Mouse (Mus musculus): ENCODE results near the gene Slamf6. TPM values are rescaled to one million over a fixed set of nuclear protein-coding genes. Genes with fewer than 3 reads are reported as not detected.

Gene Slamf6
- total and polyA plus RNA-seq, 3 experiments = 0.01 TPM; not detected in 2

DNA sequence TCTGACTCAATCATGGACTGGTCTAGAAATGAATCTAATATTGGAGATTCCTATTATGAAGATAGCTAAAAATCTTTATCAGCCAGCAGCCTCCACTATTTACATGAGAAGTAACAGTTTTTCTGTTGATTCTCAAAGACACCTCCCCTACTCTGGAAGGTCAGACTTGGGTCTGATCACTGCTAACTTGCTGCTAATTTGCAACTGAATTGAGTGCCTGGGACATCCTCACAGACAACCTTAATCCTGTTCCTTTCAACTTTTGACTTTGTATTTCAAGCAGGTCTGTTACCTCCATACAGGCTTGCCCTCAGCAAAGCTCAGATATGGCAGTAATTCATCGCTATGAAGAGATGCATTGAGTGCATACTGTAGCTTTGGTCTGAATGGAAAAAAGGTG lies 13.3 kb upstream of the Slamf6 start:
- H3K9ac ChIP-seq (ENCODE audit: control insufficient read depth, low read depth, low read length, poor library complexity, severe bottlenecking) = no peak overlapping the region
- H3K36me3 ChIP-seq (ENCODE audit: control insufficient read depth in 1 of 2, insufficient read depth in 2 of 2, low read length in 2 of 2) = no peaks in the 10 kb centered on the region
- H3K4me3 ChIP-seq (ENCODE audit: control insufficient read depth in 1 of 2, insufficient read depth in 1 of 2, low read depth in 2 of 2, low read length in 2 of 2) = no peak overlapping the region
- H3K27ac ChIP-seq (ENCODE audit: control insufficient read depth, low read depth, low read length) = no peak overlapping the region
- no peak for DNase-seq (ENCODE audit: low read depth, low spot score)
- no peaks in the 10 kb centered on the region for H3K4me1 ChIP-seq (ENCODE audit: control insufficient read depth in 1 of 2, insufficient read depth in 2 of 2, low read length in 2 of 2)
- H3K9me3 ChIP-seq (replicated peaks; ENCODE audit: insufficient read depth, low read length) = no peaks in the 10 kb centered on the region
- H3K27me3 ChIP-seq (ENCODE audit: control insufficient read depth in 1 of 2, insufficient read depth in 2 of 2, low read length in 2 of 2) = no peaks in the 10 kb centered on the region
- no peaks in the 10 kb centered on the region for H3K79me2 ChIP-seq (ENCODE audit: control insufficient read depth, insufficient read depth, low read length, poor library complexity)
- TF ChIP-seq ZNF384 (IDR thresholded peaks at IDR 0.05; ENCODE audit: low read depth, low read length) (no peak), TCF12 (IDR thresholded peaks at IDR 0.05; ENCODE audit: low read depth, low read length) (no peak), MAFK (IDR thresholded peaks at IDR 0.05; ENCODE audit: borderline replicate concordance, low read depth, low read length) (no peak), POLR2AphosphoS5 (IDR thresholded peaks at IDR 0.05; ENCODE audit: borderline replicate concordance, low read depth, low read length) (no peak), TAL1 (IDR thresholded peaks at IDR 0.05; ENCODE audit: low read length) (no peak), MAZ (IDR thresholded peaks at IDR 0.05; ENCODE audit: low read depth, low read length) (no peak), MXI1 (IDR thresholded peaks at IDR 0.05; ENCODE audit: low read depth, low read length) (no peak), ZC3H11A (IDR thresholded peaks at IDR 0.05; ENCODE audit: low read depth, low read length) (no peak), RAD21 (IDR thresholded peaks at IDR 0.05; ENCODE audit: low read depth, low read length) (no peak), MYC (IDR thresholded peaks at IDR 0.05; ENCODE audit: low read depth, low read length) (no peak), ETS1 (IDR thresholded peaks at IDR 0.05; ENCODE audit: low read depth, low read length) (no peak), EP300 (IDR thresholded peaks at IDR 0.05; ENCODE audit: low read depth in 1 of 2, low read length in 2 of 2) (no peak), MYB (IDR thresholded peaks at IDR 0.05; ENCODE audit: low read depth, low read length) (no peak), E2F4 (IDR thresholded peaks at IDR 0.05; ENCODE audit: borderline replicate concordance, low read depth, low read length) (no peak), ZMIZ1 (IDR thresholded peaks at IDR 0.05; ENCODE audit: low read depth, low read length) (no peak), CTCF (IDR thresholded peaks at IDR 0.05 in 2 of 3, conservative IDR thresholded peaks at IDR 0.05 in 1 of 3; ENCODE audit: control insufficient read depth in 1 of 3, insufficient read depth in 1 of 3, low read depth in 2 of 3, low read length in 3 of 3, poor library complexity in 1 of 3, severe bottlenecking in 1 of 3) (no peak), GATA1 (IDR thresholded peaks at IDR 0.05; ENCODE audit: low read depth, low read length) (no peak), TBP (IDR thresholded peaks at IDR 0.05; ENCODE audit: low read depth, low read length) (no peak), UBTF (IDR thresholded peaks at IDR 0.05; ENCODE audit: borderline replicate concordance, insufficient read depth, low read depth, low read length) (no peak)

DNA sequence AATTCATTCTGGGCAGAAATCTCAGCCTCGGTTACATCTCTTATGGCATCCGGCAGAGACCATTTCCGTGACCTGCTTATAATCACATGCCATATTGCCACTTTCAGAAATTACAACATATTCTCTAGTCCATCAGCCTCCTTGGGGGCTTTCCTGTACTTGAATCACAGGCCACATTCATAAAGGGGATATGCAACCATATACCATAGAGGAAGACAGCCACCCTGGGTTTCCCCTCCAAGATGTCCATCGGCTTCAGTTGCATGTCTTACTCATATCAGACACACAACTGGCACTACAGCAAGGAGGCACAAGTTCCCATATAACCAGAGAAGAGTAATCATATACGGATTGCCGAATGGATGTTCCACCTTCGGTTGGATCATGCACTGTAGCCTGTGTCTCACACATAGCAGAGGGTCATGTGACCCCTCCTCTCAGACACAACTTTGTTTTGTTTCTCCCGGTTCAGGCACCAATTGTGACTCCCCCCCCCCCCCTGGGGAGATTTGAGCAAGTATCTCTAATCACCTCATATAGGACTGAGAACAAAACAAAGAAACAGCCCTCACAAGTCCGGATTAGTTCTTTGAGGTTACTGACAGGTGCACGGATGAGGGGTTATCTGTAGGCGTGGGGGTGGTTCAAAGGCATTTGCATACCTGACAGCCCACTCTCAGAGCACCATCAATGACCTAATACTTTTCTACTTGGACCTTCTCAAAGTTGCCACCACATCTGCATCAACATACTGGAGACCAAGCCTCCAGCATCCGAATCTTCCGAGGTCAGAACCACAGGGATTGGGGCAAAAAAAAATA lies 1.5 kb upstream of the Slamf6 start:
- peaks cover 4 to 14% of the 10 kb centered on the region in 2 experiments; a peak in 3 of 4 replicates for H3K4me1 ChIP-seq (ENCODE audit: control insufficient read depth in 1 of 2, insufficient read depth in 2 of 2, low read length in 2 of 2)
- H3K27me3 ChIP-seq (ENCODE audit: control insufficient read depth in 1 of 2, insufficient read depth in 2 of 2, low read length in 2 of 2) = no peaks in the 10 kb centered on the region; a peak in 1 of 4 replicates
- no peak overlapping the region for H3K4me3 ChIP-seq (ENCODE audit: control insufficient read depth in 1 of 2, insufficient read depth in 1 of 2, low read depth in 2 of 2, low read length in 2 of 2)
- DNase-seq (ENCODE audit: low read depth, low spot score) = no peak
- no peak overlapping the region for H3K9ac ChIP-seq (ENCODE audit: control insufficient read depth, low read depth, low read length, poor library complexity, severe bottlenecking)
- TF ChIP-seq RAD21 (IDR thresholded peaks at IDR 0.05; ENCODE audit: low read depth, low read length) (no peak), POLR2AphosphoS5 (IDR thresholded peaks at IDR 0.05; ENCODE audit: borderline replicate concordance, low read depth, low read length) (no peak)
- no peak overlapping the region for H3K27ac ChIP-seq (ENCODE audit: control insufficient read depth, low read depth, low read length)
- peaks cover 0 to 8% of the 10 kb centered on the region in 2 experiments; a peak in 2 of 4 replicates for H3K36me3 ChIP-seq (ENCODE audit: control insufficient read depth in 1 of 2, insufficient read depth in 2 of 2, low read length in 2 of 2)
- no peaks in the 10 kb centered on the region for H3K79me2 ChIP-seq (ENCODE audit: control insufficient read depth, insufficient read depth, low read length, poor library complexity)
- H3K9me3 ChIP-seq (replicated peaks; ENCODE audit: insufficient read depth, low read length) = no peaks in the 10 kb centered on the region

Measured in MEL (cell line).